Mouse (Mus musculus) ES-E14 (cell line): ENCODE results near the gene Mup19. TPM values are rescaled to one million over a fixed set of nuclear protein-coding genes. Genes with fewer than 3 reads are reported as not detected.
"Not testable (repeated sequence)": the region's sequence is repeated elsewhere in the genome, so short reads cannot be mapped to it uniquely, and the experiment has no call there.

Experiments used
- DNase-seq: peaks from one replicate; pipeline ENCODE4 v3.0.0-alpha.2; 2013; ENCODE audit warnings: low read depth, low spot score
- H3K27ac ChIP-seq: 2 replicates; pipeline ENCODE4 v1.5.1; 2012; ENCODE audit warnings: low read depth, mild to moderate bottlenecking, low read length, moderate library complexity, mixed read lengths; ENCODE audit not compliant: poor library complexity, insufficient read depth, severe bottlenecking
- H3K36me3 ChIP-seq: 2 replicates; pipeline ENCODE4 v1.6.1; 2012; ENCODE audit warnings: mild to moderate bottlenecking, low read length, moderate library complexity, mixed read lengths; ENCODE audit not compliant: control insufficient read depth, poor library complexity, insufficient read depth, severe bottlenecking
- H3K4me1 ChIP-seq, 2 experiments: fragments of 150-350 bp in 1 of 2; sonication (generic) in 1 of 2; 2 replicates each; pipeline ENCODE4 v1.6.1; 2012; ENCODE audit warnings: low read length in 2 of 2, mild to moderate bottlenecking in 1 of 2, mixed read lengths in 1 of 2; ENCODE audit not compliant: control insufficient read depth in 2 of 2, insufficient read depth in 2 of 2, poor library complexity in 1 of 2
- H3K4me3 ChIP-seq, 2 experiments: fragments of 150-350 bp in 1 of 2; sonication (generic) in 1 of 2; 2 replicates each; pipeline ENCODE4 v1.5.1; 2012; ENCODE audit warnings: low read length in 2 of 2, low read depth in 1 of 2, mild to moderate bottlenecking in 1 of 2, mixed read lengths in 1 of 2; ENCODE audit not compliant: insufficient read depth in 1 of 2, poor library complexity in 1 of 2, severe bottlenecking in 1 of 2
- H3K9ac ChIP-seq: 2 replicates; pipeline ENCODE4 v1.6.1; 2012; ENCODE audit warnings: low read depth, mild to moderate bottlenecking, low read length, mixed read lengths; ENCODE audit not compliant: poor library complexity, insufficient read depth, severe bottlenecking
- H3K9me3 ChIP-seq: fragments of 150-350 bp; sonication (generic); 2 replicates; pipeline ENCODE4 v1.6.1; 2012; ENCODE audit warnings: low read depth, mild to moderate bottlenecking, low read length; ENCODE audit not compliant: control insufficient read depth, insufficient read depth
- CHD2 ChIP-seq: IDR thresholded peaks from 2 replicates; pipeline ENCODE4 v1.6.1; 2014; ENCODE audit warnings: mild to moderate bottlenecking, low read depth, low read length, inconsistent platforms
- HCFC1 ChIP-seq: IDR thresholded peaks from 2 replicates; pipeline ENCODE4 v1.6.1; 2012; ENCODE audit warnings: low read length, inconsistent platforms, borderline replicate concordance; ENCODE audit not compliant: insufficient read depth
- MAFK ChIP-seq: IDR thresholded peaks from 2 replicates; pipeline ENCODE4 v1.6.1; 2014; ENCODE audit warnings: mild to moderate bottlenecking, low read depth, low read length, inconsistent platforms; ENCODE audit not compliant: insufficient read depth
- ZC3H11A ChIP-seq: IDR thresholded peaks from 2 replicates; pipeline ENCODE4 v1.6.1; 2012; ENCODE audit warnings: low read depth, mild to moderate bottlenecking, inconsistent platforms, low read length, borderline replicate concordance
- ZNF384 ChIP-seq: IDR thresholded peaks from 2 replicates; pipeline ENCODE4 v1.6.1; 2012; ENCODE audit warnings: low read depth, low read length, inconsistent platforms
- in situ Hi-C, 2 experiments: fragments of 600-800 bp; cut with MboI; formaldehyde crosslinking; loops; one replicate each; pipeline ENCODE4 v1.15.1; 2025; ENCODE audit warnings: low sequenced_read_pairs in 2 of 2, inconsistent platforms in 1 of 2; ENCODE audit not compliant: unreplicated experiment in 2 of 2
- total RNA-seq: library from RNA; depleted of rRNA; stranded (reverse); fragments of 300-350 nt; gene quantifications from 2 replicates; pipeline ENCODE4 v1.2.3, GENCODE M21; 2012; rRNA removed

Gene Mup19
- not detected in 2 replicates for total RNA-seq

- in situ Hi-C loops, DNase-seq, H3K4me1 ChIP-seq, H3K4me3 ChIP-seq, H3K9me3 ChIP-seq, H3K27ac ChIP-seq, H3K9ac ChIP-seq, H3K36me3 ChIP-seq: not testable (repeated sequence)
Observed at GRCm38 (mm10) chr4:61782169-61782568, at the start of gene Mup19. Mup19 (minus strand) TSS chr4:61782269.

- TF ChIP-seq ZC3H11A (no peak), HCFC1 (no peak), CHD2 (no peak), ZNF384 (no peak), MAFK (no peak)
- no peak overlapping the region for H3K27ac ChIP-seq
- H3K4me3 ChIP-seq: no peak overlapping the region
- no peaks in the 10 kb centered on the region for H3K36me3 ChIP-seq
- DNase-seq: no peak
- no peak overlapping the region for H3K9ac ChIP-seq
- no peaks in the 10 kb centered on the region for H3K4me1 ChIP-seq
- H3K9me3 ChIP-seq: peaks cover 7% of the 10 kb centered on the region
- in situ Hi-C loops: no loop called here
Observed at GRCm38 (mm10) chr4:61829211-61829610, 47.1 kb upstream of the Mup19 start.

- Histone ChIP-seq H3K4me3 (no peak overlapping the region), H3K4me1 (no peaks in the 10 kb centered on the region), H3K9ac (no peak overlapping the region), H3K36me3 (peaks cover 2% of the 10 kb centered on the region; the same call in 1 of the 2 replicates), H3K27ac (no peak overlapping the region), H3K9me3 (peaks cover 9% of the 10 kb centered on the region)
- TF ChIP-seq ZNF384: no peak
- no peak for TF ChIP-seq MAFK
- no peak for TF ChIP-seq CHD2
- TF ChIP-seq ZC3H11A: no peak
- in situ Hi-C loops: no loop called here
- no peak for DNase-seq
Observed at GRCm38 (mm10) chr4:61823185-61823584, 41.1 kb upstream of the Mup19 start.

- DNase-seq, in situ Hi-C loops: not testable (repeated sequence)
Observed at GRCm38 (mm10) chr4:61822541-61822940, 40.5 kb upstream of the Mup19 start.

GRCm38 (mm10) chr4:61815602-61816001 is 33.5 kb upstream of the Mup19 start:
- no peak for DNase-seq
- in situ Hi-C loops: no loop called here
- Histone ChIP-seq H3K9ac (no peak overlapping the region), H3K36me3 (no peaks in the 10 kb centered on the region), H3K4me1 (no peaks in the 10 kb centered on the region), H3K27ac (no peak overlapping the region), H3K9me3 (no peaks in the 10 kb centered on the region), H3K4me3 (no peak overlapping the region)
- no peak for TF ChIP-seq CHD2
- TF ChIP-seq ZNF384: no peak
- no peak for TF ChIP-seq HCFC1

More at GRCm38 (mm10) chr4:61822541-61822940, 40.5 kb upstream of the Mup19 start:
- not testable (repeated sequence) for H3K27ac ChIP-seq, H3K9me3 ChIP-seq, H3K9ac ChIP-seq, H3K36me3 ChIP-seq, H3K4me3 ChIP-seq, H3K4me1 ChIP-seq
